Mouse (Mus musculus) hindbrain, postnatal 0 days (tissue): ENCODE measurements around the gene Adamts3. TPM values are rescaled to one million over a fixed set of nuclear protein-coding genes. Genes with fewer than 3 reads are reported as not detected.

Source experiments
- ATAC-seq: fragments of 200-750 bp; cut with Nextera tagmentation; 2 replicates; pipeline ENCODE4 v1.8.0; 2017; ENCODE audit warnings: mild to moderate bottlenecking, moderate TSS enrichment, moderate library complexity
- DNase-seq: peaks from one replicate; pipeline ENCODE4 v3.0.0-alpha.2; 2015; ENCODE audit warnings: low spot score
- H3K27ac ChIP-seq: fragments of 300-500 bp; sonication (generic); 2 replicates; pipeline ENCODE4 v1.5.1; 2014; ENCODE audit warnings: mild to moderate bottlenecking
- H3K27me3 ChIP-seq: fragments of 300-500 bp; sonication (generic); 2 replicates; pipeline ENCODE4 v1.6.1; 2014; ENCODE audit warnings: low read length, mixed read lengths; ENCODE audit not compliant: insufficient read depth
- H3K36me3 ChIP-seq: fragments of 300-500 bp; sonication (generic); 2 replicates; pipeline ENCODE4 v1.6.1; 2014; ENCODE audit warnings: low read length, mixed read lengths; ENCODE audit not compliant: insufficient read depth
- H3K4me1 ChIP-seq: fragments of 300-500 bp; sonication (generic); 2 replicates; pipeline ENCODE4 v1.6.1; 2014; ENCODE audit warnings: antibody characterized with exemption, low read length, mixed read lengths; ENCODE audit not compliant: insufficient read depth
- H3K4me2 ChIP-seq: fragments of 300-500 bp; sonication (generic); 2 replicates; pipeline ENCODE4 v1.6.1; 2014; ENCODE audit warnings: low read depth, mild to moderate bottlenecking, low read length, moderate library complexity, mixed read lengths
- H3K4me3 ChIP-seq: fragments of 300-500 bp; sonication (generic); 2 replicates; pipeline ENCODE4 v1.5.1; 2014; ENCODE audit warnings: low read length
- H3K9ac ChIP-seq: fragments of 300-500 bp; sonication (generic); replicated peaks from 2 replicates; pipeline ENCODE4 v1.6.1; 2014; ENCODE audit warnings: mild to moderate bottlenecking, low read length, moderate library complexity, mixed read lengths
- H3K9me3 ChIP-seq: fragments of 300-500 bp; sonication (generic); 2 replicates; pipeline ENCODE4 v1.6.1; 2016; ENCODE audit warnings: low read length, mixed read lengths
- CTCF ChIP-seq: IDR thresholded peaks from 2 replicates; pipeline ENCODE4 v1.5.1; 2016; ENCODE audit warnings: antibody characterized with exemption, control low read depth, low read depth
- WGBS: fragments of 180-500 bp; shearing (Covaris S2); extraction: QIAGEN DNeasy Blood & Tissue Kit; methylation state at CpG from one replicate; pipeline ENCODE4 v1.1.7; 2014; 5-methylcytosine and 5-hydroxymethylcytosine counted together
- polyA plus RNA-seq: library from polyadenylated mRNA; unstranded; fragments of >200 nt; fragmentation: Nextera tagmentation; extraction: Ambion mirVana; gene quantifications from 2 replicates; pipeline ENCODE4 v1.2.1, GENCODE M21; 2015
- total RNA-seq: library from RNA; depleted of rRNA; stranded (reverse); fragments of >200 nt; gene quantifications from 2 replicates; pipeline ENCODE4 v1.2.3, GENCODE M21; 2014

Adamts3 gene
- total and polyA plus RNA-seq, 2 experiments from 2014 or later: 3.3 to 18.9 TPM

DNA sequence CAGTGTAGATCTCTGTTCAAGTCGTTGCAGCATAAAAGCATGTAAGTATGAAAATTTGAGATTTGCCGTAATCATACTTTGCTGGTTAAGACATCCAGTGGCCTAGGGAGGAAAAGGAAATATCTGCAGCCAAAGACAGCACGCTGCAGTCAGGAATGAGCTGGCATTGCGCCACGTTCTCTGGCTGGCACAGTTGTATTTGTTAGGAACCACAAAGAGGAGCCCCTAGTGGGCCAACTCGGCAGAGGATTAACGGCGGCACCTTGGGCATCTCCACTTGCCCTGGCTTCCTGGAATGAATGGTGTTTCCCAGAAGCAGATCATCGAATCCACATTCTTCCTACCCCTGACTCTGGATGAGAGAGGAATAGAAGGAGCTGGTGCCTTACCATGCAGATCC is 14.4 kb upstream of the Adamts3 start:
- Histone ChIP-seq H3K4me3 (no peak overlapping the region), H3K27ac (no peak overlapping the region), H3K4me1 (no peaks in the 10 kb centered on the region), H3K27me3 (no peaks in the 10 kb centered on the region), H3K9ac (no peak overlapping the region), H3K9me3 (no peaks in the 10 kb centered on the region), H3K36me3 (no peaks in the 10 kb centered on the region), H3K4me2 (no peak overlapping the region)
- 35% methylated on average over 9 of the region's 9 CpGs for WGBS
- peak; percentile 83 for DNase-seq
- no peak for ATAC-seq
- peak; percentile 48 for TF ChIP-seq CTCF

DNA sequence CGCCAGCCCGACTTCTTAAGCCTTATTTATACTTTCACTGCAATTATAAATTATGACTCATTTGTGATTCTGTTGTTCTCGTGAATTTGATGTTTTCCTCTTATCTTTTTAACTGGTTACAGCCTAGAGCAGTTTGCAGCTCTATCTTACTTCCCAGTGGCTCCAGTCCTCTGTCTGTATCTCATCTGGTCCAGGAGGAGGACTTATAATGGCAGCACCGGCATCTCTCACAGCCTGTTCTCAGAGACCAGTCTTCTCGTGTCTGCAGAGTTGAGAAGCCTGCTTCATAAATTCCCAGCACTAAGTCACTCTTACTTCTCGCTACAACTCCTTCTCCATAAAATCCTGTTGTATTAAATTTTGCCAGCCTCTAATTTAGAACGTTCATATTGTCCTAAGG is 12.4 kb upstream of the Adamts3 start:
- Histone ChIP-seq H3K4me2 (no peak overlapping the region), H3K9me3 (no peaks in the 10 kb centered on the region), H3K27ac (no peak overlapping the region), H3K4me1 (no peaks in the 10 kb centered on the region), H3K4me3 (no peak overlapping the region), H3K36me3 (no peaks in the 10 kb centered on the region), H3K27me3 (no peaks in the 10 kb centered on the region), H3K9ac (no peak overlapping the region)
- no peak for ATAC-seq
- no peak for DNase-seq
- WGBS: 86% methylated on average over 7 of the region's 7 CpGs
- no peak for TF ChIP-seq CTCF

DNA sequence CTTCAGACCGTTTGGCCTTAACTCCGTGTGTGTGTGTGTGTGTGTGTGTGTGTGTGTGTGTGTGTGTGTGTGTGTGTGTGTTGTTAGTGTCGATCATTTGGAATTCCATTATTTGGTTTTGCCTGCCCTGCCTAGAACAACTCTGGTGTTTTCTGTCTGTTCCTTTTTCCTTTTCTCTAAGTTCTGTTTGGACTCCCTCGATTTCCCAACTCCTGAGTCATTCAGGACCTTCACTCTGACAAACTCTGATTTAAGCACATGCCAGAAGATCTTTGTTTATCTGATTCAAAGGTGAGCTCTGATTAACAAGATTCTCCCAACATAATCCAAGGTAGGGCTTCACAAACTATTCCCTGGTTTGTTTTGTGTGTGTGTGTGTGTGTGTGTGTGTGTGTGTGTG is 1.9 kb upstream of the Adamts3 start:
- ATAC-seq (no peak), DNase-seq (no peak)
- Histone ChIP-seq H3K9me3 (no peaks in the 10 kb centered on the region), H3K4me2 (no peak overlapping the region), H3K9ac (no peak overlapping the region), H3K4me3 (no peak overlapping the region), H3K27me3 (no peaks in the 10 kb centered on the region), H3K4me1 (no peaks in the 10 kb centered on the region), H3K27ac (no peak overlapping the region), H3K36me3 (no peaks in the 10 kb centered on the region)
- no peak for TF ChIP-seq CTCF
- 71% methylated on average over 4 of the region's 4 CpGs for WGBS

DNA sequence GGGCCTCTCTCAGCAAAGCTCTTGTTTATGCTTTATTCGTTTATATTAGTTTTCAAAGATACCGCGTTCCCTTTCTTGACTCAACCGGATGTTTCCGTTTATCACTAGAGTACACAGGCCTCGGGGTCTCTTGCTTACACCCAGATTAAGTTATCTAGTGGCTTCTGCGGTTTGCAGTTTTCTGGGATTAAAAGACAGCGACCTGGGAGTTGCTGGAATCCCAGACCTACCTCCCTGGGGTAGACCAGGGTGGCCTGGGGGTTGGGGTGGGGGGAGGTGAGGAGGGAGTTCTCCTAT is 722 bp upstream of the Adamts3 start:
- Histone ChIP-seq H3K4me2 (peak overlapping the region; percentile 98), H3K9ac (peak overlapping the region; percentile 63; the same call in 1 of the 2 replicates), H3K9me3 (no peaks in the 10 kb centered on the region), H3K4me3 (peak overlapping the region; percentile 52), H3K36me3 (no peaks in the 10 kb centered on the region), H3K27me3 (no peaks in the 10 kb centered on the region), H3K4me1 (no peaks in the 10 kb centered on the region), H3K27ac (no peak overlapping the region)
- ATAC-seq (no peak), DNase-seq (no peak)
- 10% methylated on average over 8 of the region's 8 CpGs for WGBS
- no peak for TF ChIP-seq CTCF

DNA sequence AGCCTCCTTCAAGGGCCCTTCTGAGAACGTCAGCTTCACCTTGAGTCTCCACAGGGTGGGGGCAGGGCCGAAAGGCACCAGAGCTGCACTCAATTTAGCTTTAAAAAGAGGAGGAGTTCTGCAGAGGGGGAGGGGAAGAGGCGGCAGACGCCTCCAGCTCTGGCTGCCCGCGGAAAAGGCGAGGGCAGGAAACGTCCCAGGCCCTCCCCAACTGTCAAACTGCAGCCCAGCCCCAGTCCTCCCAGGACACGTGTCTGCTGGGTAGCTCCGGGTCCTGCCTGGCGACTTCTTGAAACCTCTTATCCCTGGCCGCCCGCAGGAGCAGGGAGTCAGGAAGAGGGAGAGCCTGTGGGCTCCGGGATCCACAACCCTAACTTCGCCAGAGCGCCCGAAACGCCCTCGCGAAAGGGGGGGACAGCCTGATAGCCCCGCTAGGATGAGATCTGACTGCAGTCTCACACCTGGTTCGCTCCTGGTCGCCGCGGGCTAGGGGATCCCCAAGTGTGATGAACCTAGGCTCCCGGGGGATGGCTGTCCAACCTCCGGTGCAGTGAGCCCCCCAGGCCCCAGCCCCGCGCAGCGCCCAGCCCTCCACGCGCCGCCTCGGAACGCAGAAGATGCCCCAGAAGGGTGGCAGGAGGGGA is 921 bp downstream of the Adamts3 start:
- under 1% methylated on average over 35 of the region's 35 CpGs for WGBS
- Histone ChIP-seq H3K9me3 (no peaks in the 10 kb centered on the region), H3K27ac (no peak overlapping the region)

DNA sequence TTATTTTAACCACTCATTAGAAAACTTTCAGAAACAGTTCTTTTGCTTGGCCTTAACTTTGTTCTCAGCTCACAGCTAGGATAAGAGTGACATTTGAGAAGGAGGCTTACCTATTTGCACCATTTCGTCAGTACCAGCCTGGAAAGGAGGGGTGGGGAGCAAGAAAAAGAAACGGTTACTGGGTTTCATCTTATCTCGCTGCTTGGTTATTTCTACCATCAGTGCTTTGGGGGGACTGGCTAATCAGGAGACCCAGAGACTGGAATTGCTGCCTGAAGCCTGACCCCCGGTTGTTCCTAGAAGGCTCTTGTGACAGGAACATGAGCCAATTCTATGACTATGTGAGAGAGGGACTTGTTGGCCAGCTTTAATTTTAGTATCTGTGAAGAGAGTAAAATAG is 1.7 kb downstream of the Adamts3 start:
- Histone ChIP-seq H3K4me3 (peak overlapping the region; percentile 52; the same call in 1 of the 2 replicates), H3K4me2 (peak overlapping the region; percentile 98), H3K27me3 (no peaks in the 10 kb centered on the region), H3K9ac (no peak overlapping the region), H3K36me3 (no peaks in the 10 kb centered on the region), H3K4me1 (no peaks in the 10 kb centered on the region), H3K27ac (no peak overlapping the region), H3K9me3 (no peaks in the 10 kb centered on the region)
- DNase-seq (no peak), ATAC-seq (no peak)
- 37% methylated on average over 4 of the region's 4 CpGs for WGBS
- no peak for TF ChIP-seq CTCF

More for the DNA sequence above, 921 bp downstream of the Adamts3 start:
- peak; percentile 58 for ATAC-seq
- no peak for TF ChIP-seq CTCF
- no peaks in the 10 kb centered on the region for H3K27me3 ChIP-seq
- H3K4me2 ChIP-seq: peak overlapping the region; percentile 98
- H3K36me3 ChIP-seq: no peaks in the 10 kb centered on the region
- H3K4me3 ChIP-seq: peak overlapping the region; percentile 52
- H3K4me1 ChIP-seq: no peaks in the 10 kb centered on the region
- peak overlapping the region; percentile 63; the same call in 1 of the 2 replicates for H3K9ac ChIP-seq
- peak; percentile 43 for DNase-seq

DNA sequence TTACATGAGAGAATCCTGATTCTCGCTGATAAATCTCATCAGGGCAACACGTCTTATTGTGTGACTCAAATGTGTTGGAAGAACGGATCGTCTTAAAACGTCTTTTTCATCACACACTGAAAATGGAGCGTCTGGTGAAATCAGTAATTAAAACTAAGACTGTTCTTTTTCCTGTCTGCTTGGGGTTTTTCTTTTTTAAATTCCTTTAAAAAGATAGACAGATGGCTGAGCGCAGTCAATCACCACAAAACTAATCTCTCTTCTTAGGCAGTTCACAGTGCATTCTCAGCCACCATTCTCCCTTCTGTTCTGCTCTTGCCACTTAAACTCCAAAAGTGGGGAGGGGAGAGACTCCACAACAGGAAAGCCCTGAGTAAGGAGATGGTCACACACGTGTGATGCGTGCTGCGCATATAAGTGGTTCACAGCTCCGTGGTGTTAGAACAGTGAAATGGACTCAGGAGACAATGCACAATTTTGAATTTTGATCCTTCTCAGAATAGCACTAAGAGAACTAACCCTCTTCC is 4.2 kb downstream of the Adamts3 start:
- 75% methylated on average over 11 of the region's 11 CpGs for WGBS
- H3K4me2 ChIP-seq: no peak overlapping the region
- DNase-seq (no peak), ATAC-seq (no peak)
- no peak overlapping the region for H3K9ac ChIP-seq
- H3K36me3 ChIP-seq: no peaks in the 10 kb centered on the region
- H3K27me3 ChIP-seq: no peaks in the 10 kb centered on the region
- H3K4me1 ChIP-seq: no peaks in the 10 kb centered on the region
- no peaks in the 10 kb centered on the region for H3K9me3 ChIP-seq
- no peak overlapping the region for H3K4me3 ChIP-seq
- H3K27ac ChIP-seq: no peak overlapping the region
- TF ChIP-seq CTCF: no peak
